Mouse (Mus musculus) neural tube, embryonic 13.5 days (tissue): ENCODE measurements around the gene Zfhx3. TPM values are rescaled to one million over a fixed set of nuclear protein-coding genes. Genes with fewer than 3 reads are reported as not detected.

Experiments used
- ATAC-seq: fragments of 200-750 bp; cut with Nextera tagmentation; 2 replicates; pipeline ENCODE4 v1.8.0; 2017; ENCODE audit warnings: low read depth, mild to moderate bottlenecking, moderate TSS enrichment, moderate library complexity
- H3K27ac ChIP-seq: fragments of 300-500 bp; sonication (generic); replicated peaks from 2 replicates; pipeline ENCODE4 v1.5.1; 2015; ENCODE audit warnings: moderate library complexity, mild to moderate bottlenecking, inconsistent platforms
- H3K27me3 ChIP-seq: fragments of 300-500 bp; sonication (generic); 2 replicates; pipeline ENCODE4 v1.6.1; 2015; ENCODE audit warnings: mild to moderate bottlenecking, inconsistent platforms
- H3K36me3 ChIP-seq: fragments of 300-500 bp; sonication (generic); 2 replicates; pipeline ENCODE4 v1.6.1; 2015; ENCODE audit warnings: mild to moderate bottlenecking, inconsistent platforms
- H3K4me1 ChIP-seq: fragments of 300-500 bp; sonication (generic); replicated peaks from 2 replicates; pipeline ENCODE4 v1.6.1; 2015; ENCODE audit warnings: inconsistent platforms
- H3K4me2 ChIP-seq: fragments of 300-500 bp; sonication (generic); 2 replicates; pipeline ENCODE4 v1.6.1; 2015; ENCODE audit warnings: inconsistent platforms, mild to moderate bottlenecking, moderate library complexity
- H3K4me3 ChIP-seq: fragments of 300-500 bp; sonication (generic); 2 replicates; pipeline ENCODE4 v1.5.1; 2015; ENCODE audit warnings: mild to moderate bottlenecking, inconsistent platforms
- H3K9ac ChIP-seq: fragments of 300-500 bp; sonication (generic); 2 replicates; pipeline ENCODE4 v1.6.1; 2015; ENCODE audit warnings: moderate library complexity, mild to moderate bottlenecking, inconsistent platforms
- H3K9me3 ChIP-seq: fragments of 300-500 bp; sonication (generic); 2 replicates; pipeline ENCODE4 v1.6.1; 2016; ENCODE audit warnings: inconsistent platforms
- WGBS: fragments of 180-500 bp; shearing (Covaris S2); methylation state at CpG from one replicate; pipeline ENCODE4 v1.1.7; 2015; 5-methylcytosine and 5-hydroxymethylcytosine counted together
- polyA plus RNA-seq: library from polyadenylated mRNA; unstranded; fragments of >200 nt; fragmentation: Nextera tagmentation; extraction: Ambion mirVana; gene quantifications from 2 replicates; pipeline ENCODE4 v1.2.1, GENCODE M21; 2015

Zfhx3 gene
- polyA plus RNA-seq, 1 experiment from 2014 or later = 28.2 TPM

- ATAC-seq = peak; percentile 78
- H3K4me3 ChIP-seq = no peak overlapping the region
- H3K9ac ChIP-seq = no peak overlapping the region
- WGBS = 37% methylated on average over 12 of the region's 12 CpGs
- H3K4me2 ChIP-seq = no peak overlapping the region
- H3K27ac ChIP-seq = peak overlapping the region; percentile 70
- peaks cover 57% of the 10 kb centered on the region for H3K36me3 ChIP-seq
- peaks cover 33% of the 10 kb centered on the region for H3K4me1 ChIP-seq
- 0 out of 2 replicates have a peak, but pooled peaks cover 7% of the 10 kb centered on the region for H3K9me3 ChIP-seq
- no peaks in the 10 kb centered on the region for H3K27me3 ChIP-seq
These were observed 855.6 kb downstream of the Zfhx3 start for GRCm38 (mm10) chr8:108798012-108798411.

- no peaks in the 10 kb centered on the region for H3K27me3 ChIP-seq
- no peak overlapping the region for H3K4me2 ChIP-seq
- H3K36me3 ChIP-seq = peaks cover 44% of the 10 kb centered on the region
- no peak overlapping the region for H3K27ac ChIP-seq
- 94% methylated on average over 6 of the region's 6 CpGs for WGBS
- 0 out of 2 replicates have a peak, but pooled peaks cover 5% of the 10 kb centered on the region for H3K9me3 ChIP-seq
- peaks cover 34% of the 10 kb centered on the region for H3K4me1 ChIP-seq
- no peak for ATAC-seq
- H3K4me3 ChIP-seq = no peak overlapping the region
- no peak overlapping the region for H3K9ac ChIP-seq
These were observed 856.8 kb downstream of the Zfhx3 start for GRCm38 (mm10) chr8:108799250-108799649.

- peaks cover 37% of the 10 kb centered on the region for H3K36me3 ChIP-seq
- H3K9me3 ChIP-seq = no peaks in the 10 kb centered on the region
- peaks cover 34% of the 10 kb centered on the region for H3K4me1 ChIP-seq
- ATAC-seq = no peak
- H3K4me2 ChIP-seq = no peak overlapping the region
- no peak overlapping the region for H3K27ac ChIP-seq
- no peaks in the 10 kb centered on the region for H3K27me3 ChIP-seq
- H3K9ac ChIP-seq = no peak overlapping the region
- 95% methylated on average over 15 of the region's 15 CpGs for WGBS
- H3K4me3 ChIP-seq = no peak overlapping the region
These were observed 857.9 kb downstream of the Zfhx3 start for GRCm38 (mm10) chr8:108800357-108800756.

GRCm38 (mm10) chr8:108803017-108803416 is 860.6 kb downstream of the Zfhx3 start:
- H3K27ac ChIP-seq = no peak overlapping the region
- H3K36me3 ChIP-seq = peaks cover 31% of the 10 kb centered on the region
- H3K4me3 ChIP-seq = no peak overlapping the region
- 67% methylated on average over 6 of the region's 6 CpGs for WGBS
- H3K9ac ChIP-seq = no peak overlapping the region
- H3K4me1 ChIP-seq = peaks cover 20% of the 10 kb centered on the region
- no peak for ATAC-seq
- no peak overlapping the region for H3K4me2 ChIP-seq
- H3K27me3 ChIP-seq = no peaks in the 10 kb centered on the region
- H3K9me3 ChIP-seq = no peaks in the 10 kb centered on the region

- 0 out of 2 replicates have a peak overlapping the region, but pooled peaks have one; percentile 42 for H3K27ac ChIP-seq
- H3K9me3 ChIP-seq = no peaks in the 10 kb centered on the region
- WGBS = 52% methylated on average over 10 of the region's 10 CpGs
- H3K27me3 ChIP-seq = no peaks in the 10 kb centered on the region
- no peak overlapping the region for H3K4me2 ChIP-seq
- H3K4me3 ChIP-seq = no peak overlapping the region
- H3K4me1 ChIP-seq = peaks cover 38% of the 10 kb centered on the region
- H3K36me3 ChIP-seq = no peaks in the 10 kb centered on the region
- H3K9ac ChIP-seq = no peak overlapping the region
- no peak for ATAC-seq
These were observed 869.2 kb downstream of the Zfhx3 start for GRCm38 (mm10) chr8:108811694-108812093.

GRCm38 (mm10) chr8:108813375-108813774 is 870.9 kb downstream of the Zfhx3 start:
- no peaks in the 10 kb centered on the region for H3K27me3 ChIP-seq
- no peaks in the 10 kb centered on the region for H3K9me3 ChIP-seq
- 81% methylated on average over 12 of the region's 12 CpGs for WGBS
- H3K4me3 ChIP-seq = no peak overlapping the region
- no peak for ATAC-seq
- no peak overlapping the region for H3K4me2 ChIP-seq
- H3K4me1 ChIP-seq = peaks cover 39% of the 10 kb centered on the region
- H3K36me3 ChIP-seq = no peaks in the 10 kb centered on the region
- no peak overlapping the region for H3K9ac ChIP-seq
- H3K27ac ChIP-seq = no peak overlapping the region

GRCm38 (mm10) chr8:108819271-108819671 is 876.8 kb downstream of the Zfhx3 start:
- Histone ChIP-seq H3K36me3 (no peaks in the 10 kb centered on the region), H3K4me3 (no peak overlapping the region), H3K9me3 (no peaks in the 10 kb centered on the region), H3K27ac (no peak overlapping the region), H3K4me2 (no peak overlapping the region), H3K9ac (no peak overlapping the region), H3K27me3 (no peaks in the 10 kb centered on the region), H3K4me1 (peaks cover 57% of the 10 kb centered on the region)
- ATAC-seq = no peak
- WGBS = 25% methylated on average over 8 of the region's 8 CpGs

GRCm38 (mm10) chr8:108819826-108820225 is 877.4 kb downstream of the Zfhx3 start:
- H3K9ac ChIP-seq = no peak overlapping the region
- no peaks in the 10 kb centered on the region for H3K9me3 ChIP-seq
- 15% methylated on average over 3 of the region's 3 CpGs for WGBS
- no peaks in the 10 kb centered on the region for H3K27me3 ChIP-seq
- H3K4me2 ChIP-seq = peak overlapping the region; percentile 37
- H3K27ac ChIP-seq = no peak overlapping the region
- no peak overlapping the region for H3K4me3 ChIP-seq
- peaks cover 57% of the 10 kb centered on the region for H3K4me1 ChIP-seq
- ATAC-seq = no peak
- H3K36me3 ChIP-seq = no peaks in the 10 kb centered on the region

GRCm38 (mm10) chr8:108820634-108821033 is 878.2 kb downstream of the Zfhx3 start:
- Histone ChIP-seq H3K9ac (no peak overlapping the region), H3K4me1 (peaks cover 57% of the 10 kb centered on the region), H3K27ac (no peak overlapping the region), H3K36me3 (no peaks in the 10 kb centered on the region), H3K4me3 (no peak overlapping the region), H3K9me3 (no peaks in the 10 kb centered on the region), H3K27me3 (no peaks in the 10 kb centered on the region), H3K4me2 (peak overlapping the region; percentile 37)
- WGBS = 15% methylated on average over 6 of the region's 6 CpGs
- ATAC-seq = 0 out of 2 replicates have a peak, but pooled peaks have one; percentile 57

GRCm38 (mm10) chr8:108822841-108823266 is 880.4 kb downstream of the Zfhx3 start:
- Histone ChIP-seq H3K27me3 (no peaks in the 10 kb centered on the region), H3K9ac (peak overlapping the region; percentile 22; the same call in 1 of the 2 replicates), H3K36me3 (no peaks in the 10 kb centered on the region), H3K9me3 (no peaks in the 10 kb centered on the region), H3K4me3 (no peak overlapping the region), H3K4me2 (no peak overlapping the region), H3K4me1 (peaks cover 79% of the 10 kb centered on the region), H3K27ac (peak overlapping the region; percentile 7; the same call in 1 of the 2 replicates)
- ATAC-seq = peak; percentile 29; the same call in 1 of the 2 replicates
- 22% methylated on average over 15 of the region's 15 CpGs for WGBS

GRCm38 (mm10) chr8:108824049-108824448 is 881.6 kb downstream of the Zfhx3 start:
- H3K4me1 ChIP-seq = peaks cover 83% of the 10 kb centered on the region
- H3K9me3 ChIP-seq = no peaks in the 10 kb centered on the region
- WGBS = 98% methylated on average over 4 of the region's 4 CpGs
- H3K4me2 ChIP-seq = no peak overlapping the region
- no peak for ATAC-seq
- no peaks in the 10 kb centered on the region for H3K27me3 ChIP-seq
- H3K36me3 ChIP-seq = no peaks in the 10 kb centered on the region
- H3K9ac ChIP-seq = no peak overlapping the region
- no peak overlapping the region for H3K4me3 ChIP-seq
- no peak overlapping the region for H3K27ac ChIP-seq

- Histone ChIP-seq H3K4me3 (no peak overlapping the region), H3K4me2 (no peak overlapping the region), H3K27me3 (no peaks in the 10 kb centered on the region), H3K27ac (0 out of 2 replicates have a peak overlapping the region, but pooled peaks have one; percentile 28), H3K9ac (no peak overlapping the region), H3K4me1 (peaks cover 83% of the 10 kb centered on the region), H3K36me3 (no peaks in the 10 kb centered on the region), H3K9me3 (no peaks in the 10 kb centered on the region)
- WGBS = 79% methylated on average over 4 of the region's 4 CpGs
- no peak for ATAC-seq
These were observed 884.0 kb downstream of the Zfhx3 start for GRCm38 (mm10) chr8:108826414-108826813.

- 55% methylated on average over 15 of the region's 15 CpGs for WGBS
- Histone ChIP-seq H3K36me3 (no peaks in the 10 kb centered on the region), H3K9ac (no peak overlapping the region), H3K4me1 (peaks cover 79% of the 10 kb centered on the region), H3K9me3 (no peaks in the 10 kb centered on the region), H3K27me3 (no peaks in the 10 kb centered on the region), H3K4me2 (peak overlapping the region; percentile 9; the same call in 1 of the 2 replicates), H3K27ac (peak overlapping the region; percentile 23; the same call in 1 of the 2 replicates), H3K4me3 (no peak overlapping the region)
- no peak for ATAC-seq
These were observed 885.0 kb downstream of the Zfhx3 start for GRCm38 (mm10) chr8:108827428-108827827.
